8 mouse cellular contexts compared by ENCODE assay signal in genomic region chr6:115546276-115546675, GRCm38 (mm10). TPM values are rescaled to one million over a fixed set of nuclear protein-coding genes. Genes with fewer than 3 reads are reported as not detected.
DNase-seq lines count a peak whose midpoint lies in the region; ATAC-seq and TF ChIP-seq lines count a peak whose summit lies in the region.
"Had no signal": no experiment of that assay in that cellular context is flagged by ENCODE, and none has a peak within 500 bp of the region (broad histone marks: within the 10 kb centered on the region; RNA-seq: fewer than 3 reads in every experiment).

No protein-coding gene starts in this region.

- H3K36me3 ChIP-seq in lung, embryonic 14.5 days (ENCODE audit: insufficient read depth), result peaks cover 15% of the 10 kb centered on the region; the same call in 1 of the 2 replicates

- no peak for ATAC-seq in lung, embryonic 14.5 days (ENCODE audit: insufficient read depth)

- TF ChIP-seq CTCF in lung, embryonic 14.5 days (IDR thresholded peaks at IDR 0.05; ENCODE audit: low read depth), result peak; percentile 73

- no peaks in the 10 kb centered on the region for H3K27me3 ChIP-seq in lung, embryonic 14.5 days (ENCODE audit: insufficient read depth, low read length)

- no peaks in the 10 kb centered on the region for H3K9me3 ChIP-seq in lung, embryonic 14.5 days (ENCODE audit: low read depth, low read length)

- H3K4me1 ChIP-seq in lung, embryonic 14.5 days (ENCODE audit: insufficient read depth), result 0 out of 2 replicates have a peak, but pooled peaks cover 4% of the 10 kb centered on the region

- WGBS in lung, embryonic 14.5 days, result 86% methylated on average over 5 of the region's 5 CpGs

- H3K4me3 ChIP-seq in lung, embryonic 14.5 days (ENCODE audit: low read depth, low read length), result no peak overlapping the region

- no peak overlapping the region for H3K4me2 ChIP-seq in lung, embryonic 14.5 days

- intact Hi-C loops in left cerebral cortex, postnatal 4 days (cut with DNase I), result no loop called here

- H3K27ac ChIP-seq in lung, embryonic 14.5 days (ENCODE audit: low read depth), result no peak overlapping the region
- H3K27ac ChIP-seq: macrophage had no signal

- no peak overlapping the region for H3K9ac ChIP-seq in lung, embryonic 14.5 days

- DNase-seq in left cerebral cortex, postnatal 4 days, result peak; percentile 59
- DNase-seq in left cerebral cortex, adult 8-10 months (ENCODE audit: low spot score in 2 of 2), result no peak
- DNase-seq in MEL-GATA-1-ER (ENCODE audit: extremely low read depth, low read depth), result peak; percentile 41
- peak; percentile 42 for DNase-seq in c-Kit-negative CD71-positive TER-119-positive erythroid progenitor cells, embryonic 14.5 days (ENCODE audit: low read depth, low spot score)
- peak; percentile 58 for DNase-seq in gastrocnemius, postnatal 10 days
- DNase-seq in lung, embryonic 14.5 days, result peak; percentile 58
- DNase-seq in testis, postnatal 10 days (ENCODE audit: low spot score), result peak; percentile 79

RNA-seq across cellular contexts. Expression of gene Tsen2, which starts 1.8 kb away (rescaled TPM):
- total RNA-seq in left cerebral cortex, postnatal 4 days (2021), result 10 to 100 TPM; 33.3 to 36.5 TPM
- total RNA-seq in left cerebral cortex, adult 8-10 months (2022), result 10 to 100 TPM; 21.1 to 27.7 (median 26.1) TPM
- 1 to 10 TPM; 8.2 to 9.6 TPM for total RNA-seq in gastrocnemius, postnatal 10 days (2021)
- polyA plus RNA-seq in lung, embryonic 14.5 days (2014; fragmentation: Nextera tagmentation; extraction: Ambion mirVana), result 30.6 and 30.9 TPM in 2 replicates

RNA-seq across cellular contexts. Expression of gene Mkrn2os, which starts 46.1 kb away (rescaled TPM):
- total RNA-seq in left cerebral cortex, postnatal 4 days (2021), result not detected
- not detected for total RNA-seq in left cerebral cortex, adult 8-10 months (2022)
- total RNA-seq in gastrocnemius, postnatal 10 days (2021), result under 1 TPM; 0.16 to 0.26 TPM
- polyA plus RNA-seq in lung, embryonic 14.5 days (2014; fragmentation: Nextera tagmentation; extraction: Ambion mirVana), result 0.58 and 0.86 TPM in 2 replicates
- polyA plus RNA-seq: macrophage had no signal

RNA-seq across cellular contexts. Expression of gene Mkrn2, which starts 55.4 kb away (rescaled TPM):
- total RNA-seq in left cerebral cortex, postnatal 4 days (2021), result 10 to 100 TPM; 45.0 to 45.3 TPM
- total RNA-seq in left cerebral cortex, adult 8-10 months (2022), result 10 to 100 TPM; 31.4 to 40.9 (median 38.4) TPM
- 10 to 100 TPM; 36.5 to 37.0 TPM for total RNA-seq in gastrocnemius, postnatal 10 days (2021)
- polyA plus RNA-seq in lung, embryonic 14.5 days (2014; fragmentation: Nextera tagmentation; extraction: Ambion mirVana), result 25.8 and 29.6 TPM in 2 replicates

Comparison
In these comparisons a context has a peak if more than half of its experiments do, and no peak if none do; other contexts are left out.
1. DNase-seq: peak in left cerebral cortex, postnatal 4 days (single experiment), MEL-GATA-1-ER (single experiment), c-Kit-negative CD71-positive TER-119-positive erythroid progenitor cells, embryonic 14.5 days (single experiment), gastrocnemius, postnatal 10 days (single experiment), lung, embryonic 14.5 days (single experiment) and testis, postnatal 10 days (single experiment); none in left cerebral cortex, adult 8-10 months (0 of 2).